Mouse (Mus musculus): ENCODE measurements at regions not wholly inside any gene's neighbourhood (a gene's known extent, or its start where the extent isn't known, plus 50 kb on each side); places are given as distances from the start of the nearest gene placed in this dataset.

- TF ChIP-seq TAL1 (IDR thresholded peaks at IDR 0.05; ENCODE audit: low read length) (no peak), GATA1 (IDR thresholded peaks at IDR 0.05; ENCODE audit: low read length) (no peak)
These were observed 155.7 kb upstream of the Igsf21 start for GRCm38 (mm10) chr4:140402319-140402718.
